Mouse (Mus musculus) lung, embryonic 14.5 days (tissue): ENCODE measurements around the gene Gk. TPM values are rescaled to one million over a fixed set of nuclear protein-coding genes. Genes with fewer than 3 reads are reported as not detected.

Experiments
- ATAC-seq: fragments of 200-750 bp; cut with Nextera tagmentation; 2 replicates; pipeline ENCODE4 v1.8.0; 2017; ENCODE audit warnings: mild to moderate bottlenecking, moderate TSS enrichment, moderate library complexity; ENCODE audit not compliant: insufficient read depth
- DNase-seq: peaks from one replicate; pipeline ENCODE4 v3.0.0-alpha.2; 2015
- H3K27ac ChIP-seq: fragments of 300-500 bp; sonication (generic); 2 replicates; pipeline ENCODE4 v1.5.1; 2014; ENCODE audit warnings: low read depth, mild to moderate bottlenecking, moderate library complexity
- H3K27me3 ChIP-seq: fragments of 300-500 bp; sonication (generic); 2 replicates; pipeline ENCODE4 v1.6.1; 2014; ENCODE audit warnings: low read length, control low read depth; ENCODE audit not compliant: insufficient read depth
- H3K36me3 ChIP-seq: fragments of 300-500 bp; sonication (generic); 2 replicates; pipeline ENCODE4 v1.6.1; 2014; ENCODE audit warnings: control low read depth; ENCODE audit not compliant: insufficient read depth
- H3K4me1 ChIP-seq: fragments of 300-500 bp; sonication (generic); 2 replicates; pipeline ENCODE4 v1.6.1; 2014; ENCODE audit warnings: antibody characterized with exemption, control low read depth; ENCODE audit not compliant: insufficient read depth
- H3K4me2 ChIP-seq: fragments of 300-500 bp; sonication (generic); 2 replicates; pipeline ENCODE4 v1.6.1; 2014; ENCODE audit warnings: mild to moderate bottlenecking
- H3K4me3 ChIP-seq: fragments of 300-500 bp; sonication (generic); 2 replicates; pipeline ENCODE4 v1.5.1; 2014; ENCODE audit warnings: low read depth, low read length
- H3K9ac ChIP-seq: fragments of 300-500 bp; sonication (generic); 2 replicates; pipeline ENCODE4 v1.6.1; 2014
- H3K9me3 ChIP-seq: fragments of 300-500 bp; sonication (generic); 2 replicates; pipeline ENCODE4 v1.6.1; 2016; ENCODE audit warnings: low read depth, low read length, control low read depth
- CTCF ChIP-seq: IDR thresholded peaks from 2 replicates; pipeline ENCODE4 v1.5.1; 2016; ENCODE audit warnings: antibody characterized with exemption, low read depth
- WGBS: fragments of 180-500 bp; shearing (Covaris S2); extraction: QIAGEN DNeasy Blood & Tissue Kit; methylation state at CpG from one replicate; pipeline ENCODE4 v1.1.7; 2014; 5-methylcytosine and 5-hydroxymethylcytosine counted together
- polyA plus RNA-seq: library from polyadenylated mRNA; unstranded; fragments of >200 nt; fragmentation: Nextera tagmentation; extraction: Ambion mirVana; gene quantifications from 2 replicates; pipeline ENCODE4 v1.2.1, GENCODE M21; 2014

The Gk gene
- 11.8 and 14.3 TPM in 2 replicates for polyA plus RNA-seq

GRCm38 (mm10) chrX:85776544-85777087 is at the start of gene Gk:
Gene Gk (minus strand): TSS chrX:85776819.
- Histone ChIP-seq H3K4me2 (peak within 1 kb of the TSS; percentile 64), H3K27me3 (no peaks in the 10 kb centered on the region), H3K36me3 (no peaks in the 10 kb centered on the region), H3K9me3 (no peaks in the 10 kb centered on the region), H3K9ac (peak within 1 kb of the TSS; percentile 63), H3K4me1 (no peaks in the 10 kb centered on the region), H3K4me3 (peak within 1 kb of the TSS; percentile 46), H3K27ac (peak within 1 kb of the TSS; percentile 90)
- ATAC-seq (peak; percentile 98), DNase-seq (peak; percentile 94)
- WGBS: 9% methylated on average over 27 of the region's 45 CpGs
- TF ChIP-seq CTCF: no peak

- H3K27ac ChIP-seq: no peak overlapping the region
- no peak overlapping the region for H3K4me2 ChIP-seq
- H3K4me1 ChIP-seq: no peaks in the 10 kb centered on the region
- no peak for TF ChIP-seq CTCF
- H3K36me3 ChIP-seq: no peaks in the 10 kb centered on the region
- H3K27me3 ChIP-seq: no peaks in the 10 kb centered on the region
- no peak overlapping the region for H3K9ac ChIP-seq
- ATAC-seq (no peak), DNase-seq (no peak)
- no peaks in the 10 kb centered on the region for H3K9me3 ChIP-seq
- 48% methylated on average over 4 of the region's 4 CpGs for WGBS
- H3K4me3 ChIP-seq: no peak overlapping the region
Measured at GRCm38 (mm10) chrX:85804706-85805376, 28.2 kb upstream of the Gk start.

GRCm38 (mm10) chrX:85803006-85803405 is 26.4 kb upstream of the Gk start:
- Histone ChIP-seq H3K27ac (no peak overlapping the region), H3K4me3 (no peak overlapping the region), H3K27me3 (no peaks in the 10 kb centered on the region), H3K36me3 (no peaks in the 10 kb centered on the region), H3K4me2 (no peak overlapping the region), H3K9me3 (no peaks in the 10 kb centered on the region), H3K4me1 (no peaks in the 10 kb centered on the region), H3K9ac (no peak overlapping the region)
- DNase-seq: no peak
- no peak for ATAC-seq
- no peak for TF ChIP-seq CTCF

GRCm38 (mm10) chrX:85797449-85797848 is 20.8 kb upstream of the Gk start:
- no peak overlapping the region for H3K4me2 ChIP-seq
- no peak for DNase-seq
- no peak for ATAC-seq
- H3K36me3 ChIP-seq: no peaks in the 10 kb centered on the region
- no peaks in the 10 kb centered on the region for H3K27me3 ChIP-seq
- no peaks in the 10 kb centered on the region for H3K4me1 ChIP-seq
- H3K27ac ChIP-seq: no peak overlapping the region
- TF ChIP-seq CTCF: no peak
- H3K4me3 ChIP-seq: no peak overlapping the region
- H3K9ac ChIP-seq: no peak overlapping the region
- H3K9me3 ChIP-seq: no peaks in the 10 kb centered on the region
- WGBS: 75% methylated on average over 2 of the region's 2 CpGs

GRCm38 (mm10) chrX:85778346-85778745 is 1.7 kb upstream of the Gk start:
- no peak overlapping the region for H3K27ac ChIP-seq
- no peak overlapping the region for H3K4me2 ChIP-seq
- no peaks in the 10 kb centered on the region for H3K27me3 ChIP-seq
- WGBS: 58% methylated on average over 3 of the region's 3 CpGs
- no peak for TF ChIP-seq CTCF
- no peak for ATAC-seq
- no peaks in the 10 kb centered on the region for H3K4me1 ChIP-seq
- no peaks in the 10 kb centered on the region for H3K36me3 ChIP-seq
- H3K9ac ChIP-seq: no peak overlapping the region
- no peaks in the 10 kb centered on the region for H3K9me3 ChIP-seq
- no peak for DNase-seq
- H3K4me3 ChIP-seq: no peak overlapping the region

GRCm38 (mm10) chrX:85777141-85777540 is 522 bp upstream of the Gk start:
- Histone ChIP-seq H3K9me3 (no peaks in the 10 kb centered on the region), H3K4me3 (peak overlapping the region; percentile 46), H3K36me3 (no peaks in the 10 kb centered on the region), H3K27me3 (no peaks in the 10 kb centered on the region), H3K4me2 (peak overlapping the region; percentile 59), H3K27ac (peak overlapping the region; percentile 90), H3K4me1 (no peaks in the 10 kb centered on the region), H3K9ac (peak overlapping the region; percentile 58)
- DNase-seq: peak; percentile 69
- peak; percentile 59 for ATAC-seq
- WGBS: 12% methylated on average over 17 of the region's 17 CpGs
- TF ChIP-seq CTCF: no peak

- Histone ChIP-seq H3K9me3 (no peaks in the 10 kb centered on the region), H3K27ac (peak overlapping the region; percentile 72), H3K4me3 (peak overlapping the region; percentile 45), H3K4me2 (peak overlapping the region; percentile 64), H3K36me3 (no peaks in the 10 kb centered on the region), H3K27me3 (no peaks in the 10 kb centered on the region), H3K4me1 (no peaks in the 10 kb centered on the region), H3K9ac (peak overlapping the region; percentile 63)
- TF ChIP-seq CTCF: no peak
- WGBS: 18% methylated on average over 20 of the region's 22 CpGs
- DNase-seq: no peak
- no peak; the same call in 1 of the 2 replicates for ATAC-seq
Measured at GRCm38 (mm10) chrX:85775879-85776543, 608 bp downstream of the Gk start.
